Mouse (Mus musculus) cortical plate, adult 2 months (tissue): Measurements from ENCODE around the gene Adam23.

ENCODE experiments used
- CTCF ChIP-seq: fragments of 200-500 bp; IDR thresholded peaks from 2 replicates; pipeline ENCODE4 v1.5.1; 2011; ENCODE audit warnings: mild to moderate bottlenecking, control low read depth, low read length; ENCODE audit not compliant: insufficient read depth; ENCODE audit errors: extremely low read depth
- POLR2A ChIP-seq: fragments of 200-500 bp; IDR thresholded peaks from 2 replicates; pipeline ENCODE4 v1.6.1; 2011; ENCODE audit warnings: mild to moderate bottlenecking, low read length, control low read depth; ENCODE audit not compliant: insufficient read depth; ENCODE audit errors: extremely low read depth

GRCm38 (mm10) chr1:63573432-63573831 is 127.7 kb downstream of the Adam23 start:
- TF ChIP-seq CTCF (no peak), POLR2A (no peak)
